Mouse (Mus musculus): ENCODE measurements around the gene Slc8b1. TPM values are rescaled to one million over a fixed set of nuclear protein-coding genes. Genes with fewer than 3 reads are reported as not detected.

Gene Slc8b1
- total and polyA plus RNA-seq, 3 experiments: 2.7 to 5.9 TPM; not detected in 1

- Histone ChIP-seq H3K9ac (ENCODE audit: control insufficient read depth, low read depth, low read length, poor library complexity, severe bottlenecking) (no peak overlapping the region), H3K79me2 (ENCODE audit: control insufficient read depth, insufficient read depth, low read length, poor library complexity) (no peaks in the 10 kb centered on the region; the same call in 1 of the 2 replicates), H3K4me3 (ENCODE audit: control insufficient read depth in 1 of 2, insufficient read depth in 1 of 2, low read depth in 2 of 2, low read length in 2 of 2) (no peak overlapping the region), H3K4me1 (ENCODE audit: control insufficient read depth in 1 of 2, insufficient read depth in 2 of 2, low read length in 2 of 2) (peaks cover 0 to 6% of the 10 kb centered on the region in 2 experiments; a peak in 1 of 4 replicates), H3K27me3 (ENCODE audit: control insufficient read depth in 1 of 2, insufficient read depth in 2 of 2, low read length in 2 of 2) (no peaks in the 10 kb centered on the region), H3K36me3 (ENCODE audit: control insufficient read depth in 1 of 2, insufficient read depth in 2 of 2, low read length in 2 of 2) (peaks cover 0 to 3% of the 10 kb centered on the region in 2 experiments; a peak in 1 of 4 replicates), H3K9me3 (replicated peaks; ENCODE audit: insufficient read depth, low read length) (no peaks in the 10 kb centered on the region), H3K27ac (ENCODE audit: control insufficient read depth, low read depth, low read length) (no peak overlapping the region)
- TF ChIP-seq UBTF (IDR thresholded peaks at IDR 0.05; ENCODE audit: borderline replicate concordance, insufficient read depth, low read depth, low read length) (no peak), MYC (IDR thresholded peaks at IDR 0.05; ENCODE audit: low read depth, low read length) (no peak), ELF1 (IDR thresholded peaks at IDR 0.05; ENCODE audit: low read depth, low read length) (no peak), BHLHE40 (IDR thresholded peaks at IDR 0.05; ENCODE audit: borderline replicate concordance, low read depth, low read length) (no peak), MAX (IDR thresholded peaks at IDR 0.05; ENCODE audit: low read length) (no peak), ZKSCAN1 (IDR thresholded peaks at IDR 0.05; ENCODE audit: low read depth, low read length) (no peak), ZMIZ1 (IDR thresholded peaks at IDR 0.05; ENCODE audit: low read depth, low read length) (no peak), JUND (IDR thresholded peaks at IDR 0.05; ENCODE audit: low read depth, low read length) (no peak), TBP (IDR thresholded peaks at IDR 0.05; ENCODE audit: low read depth, low read length) (no peak), SIN3A (IDR thresholded peaks at IDR 0.05; ENCODE audit: low read length) (no peak)
- no peak for DNase-seq (ENCODE audit: low read depth, low spot score)
Measured at GRCm38 (mm10) chr5:120514031-120514677, 3.2 kb downstream of the Slc8b1 start.

GRCm38 (mm10) chr5:120514754-120515153 is 3.8 kb downstream of the Slc8b1 start:
- H3K27ac ChIP-seq (ENCODE audit: control insufficient read depth, low read depth, low read length): no peak overlapping the region
- peaks cover 0 to 3% of the 10 kb centered on the region in 2 experiments; a peak in 1 of 4 replicates for H3K36me3 ChIP-seq (ENCODE audit: control insufficient read depth in 1 of 2, insufficient read depth in 2 of 2, low read length in 2 of 2)
- peaks cover 0 to 6% of the 10 kb centered on the region in 2 experiments; a peak in 1 of 4 replicates for H3K4me1 ChIP-seq (ENCODE audit: control insufficient read depth in 1 of 2, insufficient read depth in 2 of 2, low read length in 2 of 2)
- TF ChIP-seq ZNF384 (IDR thresholded peaks at IDR 0.05; ENCODE audit: low read depth, low read length) (no peak), TCF12 (IDR thresholded peaks at IDR 0.05; ENCODE audit: low read depth, low read length) (no peak), POLR2AphosphoS5 (IDR thresholded peaks at IDR 0.05; ENCODE audit: borderline replicate concordance, low read depth, low read length) (no peak), GABPA (IDR thresholded peaks at IDR 0.05; ENCODE audit: low read depth, low read length) (no peak), MYB (IDR thresholded peaks at IDR 0.05; ENCODE audit: low read depth, low read length) (no peak), ZKSCAN1 (IDR thresholded peaks at IDR 0.05; ENCODE audit: low read depth, low read length) (no peak)
- no peak overlapping the region for H3K9ac ChIP-seq (ENCODE audit: control insufficient read depth, low read depth, low read length, poor library complexity, severe bottlenecking)
- H3K4me3 ChIP-seq (ENCODE audit: control insufficient read depth in 1 of 2, insufficient read depth in 1 of 2, low read depth in 2 of 2, low read length in 2 of 2): no peak overlapping the region
- no peak for DNase-seq (ENCODE audit: low read depth, low spot score)
- H3K27me3 ChIP-seq (ENCODE audit: control insufficient read depth in 1 of 2, insufficient read depth in 2 of 2, low read length in 2 of 2): no peaks in the 10 kb centered on the region
- no peaks in the 10 kb centered on the region for H3K9me3 ChIP-seq (replicated peaks; ENCODE audit: insufficient read depth, low read length)
- H3K79me2 ChIP-seq (ENCODE audit: control insufficient read depth, insufficient read depth, low read length, poor library complexity): no peaks in the 10 kb centered on the region; the same call in 1 of the 2 replicates
